Mouse (Mus musculus) C2C12 (cell line): ENCODE data around the gene Tex46. TPM values are rescaled to one million over a fixed set of nuclear protein-coding genes. Genes with fewer than 3 reads are reported as not detected.

Source experiments
- H3K27me3 ChIP-seq: one replicate; pipeline ENCODE4 v1.6.1; 2011; ENCODE audit not compliant: control insufficient read depth, insufficient read depth, insufficient read length
- H3K36me3 ChIP-seq: one replicate; pipeline ENCODE4 v1.6.1; 2011; ENCODE audit not compliant: control insufficient read depth, insufficient read depth
- H3K4me3 ChIP-seq: one replicate; pipeline ENCODE4 v1.5.1; 2011; ENCODE audit warnings: mild to moderate bottlenecking, control low read depth; ENCODE audit not compliant: poor library complexity, insufficient read depth, severe bottlenecking
- H3K79me2 ChIP-seq: one replicate; pipeline ENCODE4 v1.6.1; 2011; ENCODE audit not compliant: control insufficient read depth, insufficient read depth
- H3K79me3 ChIP-seq: one replicate; pipeline ENCODE4 v1.6.1; 2011; ENCODE audit warnings: low read depth, control low read depth
- H3ac ChIP-seq: one replicate; pipeline ENCODE3; 2011; ENCODE audit warnings: low read depth; ENCODE audit not compliant: control insufficient read depth, insufficient read length
- CEBPB ChIP-seq: IDR thresholded peaks from one replicate; pipeline ENCODE4 v1.6.1; 2011; ENCODE audit warnings: low read depth, mild to moderate bottlenecking, control low read depth, moderate library complexity
- CTCF ChIP-seq: IDR thresholded peaks from one replicate; pipeline ENCODE4 v1.5.1; 2011; ENCODE audit not compliant: control insufficient read depth, insufficient read depth, insufficient read length
- FOSL1 ChIP-seq: IDR thresholded peaks from one replicate; pipeline ENCODE4 v1.8.0; 2011; ENCODE audit warnings: mild to moderate bottlenecking, low read length; ENCODE audit not compliant: poor library complexity, insufficient read depth, severe bottlenecking
- MAX ChIP-seq: IDR thresholded peaks from one replicate; pipeline ENCODE4 v1.6.1; 2011; ENCODE audit warnings: mild to moderate bottlenecking, control low read depth
- MYOD1 ChIP-seq: IDR thresholded peaks from one replicate; pipeline ENCODE4 v1.6.1; 2011; ENCODE audit warnings: low read depth; ENCODE audit not compliant: control insufficient read depth, insufficient read length
- MYOG ChIP-seq: IDR thresholded peaks from one replicate; pipeline ENCODE4 v1.6.1; 2011; ENCODE audit not compliant: control insufficient read depth, insufficient read length; ENCODE audit errors: extremely low read depth
- USF1 ChIP-seq: IDR thresholded peaks from one replicate; pipeline ENCODE4 v1.6.1; 2011; ENCODE audit warnings: low read depth, mild to moderate bottlenecking, control low read depth, moderate library complexity
- polyA plus RNA-seq: library from polyadenylated mRNA; unstranded; fragments of >200 nt; fragmentation: generic; extraction: Trizol; gene quantifications from one replicate; pipeline ENCODE4 v1.2.1, GENCODE M21; 2012; ENCODE audit warnings: missing spikeins

The Tex46 gene
- polyA plus RNA-seq, 1 experiment, result not detected

- TF ChIP-seq CTCF (peak; percentile 73), CEBPB (no peak), MAX (no peak)
- H3K4me3 ChIP-seq, result no peak overlapping the region
These were observed 38.8 kb downstream of the Tex46 start for GRCm38 (mm10) chr4:136648922-136649479.

GRCm38 (mm10) chr4:136649480-136650196 is 39.4 kb downstream of the Tex46 start:
- Histone ChIP-seq H3K79me2 (no peaks in the 10 kb centered on the region), H3K79me3 (no peaks in the 10 kb centered on the region), H3K4me3 (peak overlapping the region; percentile 21), H3ac (peak overlapping the region; percentile 44), H3K27me3 (no peaks in the 10 kb centered on the region), H3K36me3 (no peaks in the 10 kb centered on the region)
- TF ChIP-seq CTCF (no peak), FOSL1 (no peak), MYOD1 (no peak), USF1 (no peak), CEBPB (no peak), MAX (no peak), MYOG (no peak)

More at GRCm38 (mm10) chr4:136648922-136649479, 38.8 kb downstream of the Tex46 start:
- H3K36me3 ChIP-seq, result no peaks in the 10 kb centered on the region
- no peaks in the 10 kb centered on the region for H3K79me2 ChIP-seq
- H3ac ChIP-seq, result peak overlapping the region; percentile 19
- no peaks in the 10 kb centered on the region for H3K27me3 ChIP-seq
- H3K79me3 ChIP-seq, result no peaks in the 10 kb centered on the region

GRCm38 (mm10) chr4:136650261-136650660 is 40.0 kb downstream of the Tex46 start:
- no peaks in the 10 kb centered on the region for H3K27me3 ChIP-seq
- no peaks in the 10 kb centered on the region for H3K79me2 ChIP-seq
- H3ac ChIP-seq, result peak overlapping the region; percentile 44
- TF ChIP-seq CTCF, result no peak
- no peak for TF ChIP-seq FOSL1
- no peak for TF ChIP-seq USF1
- no peak for TF ChIP-seq MYOD1
- no peak for TF ChIP-seq CEBPB
- no peaks in the 10 kb centered on the region for H3K36me3 ChIP-seq
- peak overlapping the region; percentile 21 for H3K4me3 ChIP-seq
- H3K79me3 ChIP-seq, result no peaks in the 10 kb centered on the region

- Histone ChIP-seq H3K4me3 (no peak overlapping the region), H3K36me3 (no peaks in the 10 kb centered on the region), H3K79me2 (no peaks in the 10 kb centered on the region), H3K27me3 (no peaks in the 10 kb centered on the region), H3K79me3 (no peaks in the 10 kb centered on the region), H3ac (no peak overlapping the region)
- TF ChIP-seq FOSL1 (no peak), CTCF (peak; percentile 55)
These were observed 41.1 kb downstream of the Tex46 start for GRCm38 (mm10) chr4:136651357-136651811.

- H3K4me3 ChIP-seq, result no peak overlapping the region
- H3ac ChIP-seq, result no peak overlapping the region
- no peak for TF ChIP-seq MYOD1
- TF ChIP-seq MYOG, result no peak
- no peak for TF ChIP-seq CEBPB
- TF ChIP-seq MAX, result no peak
- no peak for TF ChIP-seq FOSL1
- no peak for TF ChIP-seq USF1
- TF ChIP-seq CTCF, result no peak
- H3K36me3 ChIP-seq, result no peaks in the 10 kb centered on the region
- H3K27me3 ChIP-seq, result no peaks in the 10 kb centered on the region
- no peaks in the 10 kb centered on the region for H3K79me3 ChIP-seq
- no peaks in the 10 kb centered on the region for H3K79me2 ChIP-seq
These were observed 41.8 kb downstream of the Tex46 start for GRCm38 (mm10) chr4:136651882-136652527.

- Histone ChIP-seq H3K36me3 (no peaks in the 10 kb centered on the region), H3K79me2 (no peaks in the 10 kb centered on the region), H3ac (no peak overlapping the region), H3K27me3 (no peaks in the 10 kb centered on the region), H3K4me3 (no peak overlapping the region), H3K79me3 (no peaks in the 10 kb centered on the region)
- TF ChIP-seq CTCF (no peak), MAX (no peak), CEBPB (no peak), MYOD1 (no peak), MYOG (no peak)
These were observed 42.3 kb downstream of the Tex46 start for GRCm38 (mm10) chr4:136652528-136652910.
